Mouse (Mus musculus) lung, postnatal 4 days (tissue): Measurements from ENCODE around the gene Olfr739.

Source experiments
- DNase-seq, 2 experiments: peaks; one replicate each; pipeline ENCODE4 v3.0.0; 2021

Gene Olfr739

DNA sequence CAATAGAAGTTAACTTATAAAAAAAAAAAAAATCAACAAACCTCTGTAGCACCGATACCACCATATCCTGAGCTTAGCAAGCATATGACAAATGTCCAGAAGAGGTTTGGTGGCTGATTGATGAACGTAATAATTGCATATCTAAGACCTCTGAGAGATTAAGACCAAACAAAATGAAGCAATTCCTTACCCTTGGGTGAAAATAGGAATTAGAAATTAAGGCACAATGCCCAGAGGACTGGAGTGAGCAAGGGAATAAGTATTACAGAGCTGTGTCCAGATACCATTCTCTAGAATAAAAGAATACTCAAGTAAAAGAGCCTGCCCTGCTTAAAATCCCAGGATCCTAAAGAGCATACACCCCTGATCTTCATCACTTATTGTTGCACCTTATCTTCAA lies at the start of gene Olfr739:
TSS of gene Olfr739 (plus strand) at position 301 of the 400 bp plus-strand sequence.
- DNase-seq, result no peak

DNA sequence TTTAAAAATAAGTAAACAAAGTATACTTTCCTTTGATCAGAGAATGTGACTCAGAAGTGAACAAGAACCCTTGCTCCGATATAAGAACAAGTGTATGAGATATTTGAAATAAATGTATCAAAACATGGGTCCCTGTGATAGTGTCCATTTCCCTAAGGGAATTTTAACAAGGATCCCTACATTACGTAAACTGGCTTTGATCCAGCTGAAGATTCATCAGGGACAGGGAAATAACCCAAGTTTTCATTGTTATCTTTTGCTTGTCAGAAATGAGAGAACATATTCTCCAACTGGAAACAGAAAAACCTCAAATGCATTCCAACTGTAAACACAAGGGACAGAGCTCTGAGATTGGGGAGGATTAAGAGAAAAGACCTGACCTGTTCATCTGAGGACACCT lies 37.6 kb upstream of the Olfr739 start, which contains the start of gene Olfr736:
TSS of gene Olfr736 (plus strand) at position 301 of the 400 bp plus-strand sequence.
- no peak for DNase-seq

DNA sequence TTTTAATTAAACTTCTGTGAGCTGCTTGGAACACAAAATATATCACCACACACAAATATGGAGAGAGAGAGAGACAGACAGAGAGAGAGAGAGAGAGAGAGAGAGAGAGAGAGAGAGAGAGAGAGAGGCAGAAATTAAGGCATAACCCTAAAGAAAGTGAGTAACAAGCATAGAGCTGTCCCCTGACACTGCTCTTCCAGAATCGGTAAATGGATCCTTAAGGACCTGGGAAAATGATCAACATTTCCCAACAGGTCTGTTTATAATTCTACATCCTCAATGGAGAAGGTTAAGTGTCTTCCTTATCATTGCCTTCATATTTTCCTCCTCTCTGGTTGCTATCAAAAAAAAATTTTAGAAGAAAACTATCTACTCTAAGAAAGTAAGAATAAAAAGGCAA lies 11.2 kb upstream of the Olfr739 start, which contains the start of gene Olfr738:
TSS of gene Olfr738 (plus strand) at position 301 of the 400 bp plus-strand sequence.
- DNase-seq, result no peak

DNA sequence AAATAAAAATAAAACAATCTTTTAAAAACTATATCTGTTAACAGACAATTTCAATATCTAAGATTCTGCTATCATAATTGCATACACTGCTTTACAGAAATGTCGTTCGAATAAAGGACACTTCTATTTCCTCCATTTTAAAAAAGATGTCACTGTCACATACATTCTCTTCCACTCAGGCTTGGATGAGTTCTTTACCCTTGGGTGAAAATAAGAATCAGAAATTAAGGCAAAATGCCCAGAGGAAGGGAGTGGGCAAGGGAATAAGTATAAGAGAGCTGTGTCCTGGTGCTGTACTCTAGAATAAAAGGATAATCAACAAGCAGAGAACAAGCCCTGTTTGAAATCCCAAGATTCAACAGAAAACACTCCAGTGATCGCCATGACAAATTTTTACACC lies 26.8 kb downstream of the Olfr739 start, which contains the start of gene Olfr740:
TSS of gene Olfr740 (plus strand) at position 301 of the 400 bp plus-strand sequence.
- no peak for DNase-seq

DNA sequence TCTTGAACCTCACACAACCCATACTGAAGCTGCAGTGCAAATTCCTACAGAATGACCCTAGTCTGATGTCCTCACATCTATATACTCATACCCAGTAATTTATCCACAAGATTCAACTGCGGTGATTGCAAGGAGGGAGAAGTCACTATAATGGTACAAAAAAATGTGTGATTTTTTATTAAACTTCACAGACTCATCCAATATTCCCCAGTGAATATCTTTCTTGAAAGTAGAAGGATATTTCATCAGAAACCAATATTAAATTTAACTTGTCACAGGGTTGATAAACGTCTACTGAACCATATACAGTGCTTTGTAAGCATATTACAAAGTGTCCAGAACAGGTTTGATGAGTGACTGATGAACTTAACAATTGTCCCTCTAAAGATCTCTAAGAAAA lies 54.0 kb downstream of the Olfr739 start, which contains the start of gene Olfr741:
TSS of gene Olfr741 (plus strand) at position 301 of the 400 bp plus-strand sequence.
- DNase-seq, result no peak
